Mouse (Mus musculus): ENCODE measurements at regions not wholly inside any gene's neighbourhood (a gene's known extent, or its start where the extent isn't known, plus 50 kb on each side); places are given as distances from the start of the nearest gene placed in this dataset.

DNA sequence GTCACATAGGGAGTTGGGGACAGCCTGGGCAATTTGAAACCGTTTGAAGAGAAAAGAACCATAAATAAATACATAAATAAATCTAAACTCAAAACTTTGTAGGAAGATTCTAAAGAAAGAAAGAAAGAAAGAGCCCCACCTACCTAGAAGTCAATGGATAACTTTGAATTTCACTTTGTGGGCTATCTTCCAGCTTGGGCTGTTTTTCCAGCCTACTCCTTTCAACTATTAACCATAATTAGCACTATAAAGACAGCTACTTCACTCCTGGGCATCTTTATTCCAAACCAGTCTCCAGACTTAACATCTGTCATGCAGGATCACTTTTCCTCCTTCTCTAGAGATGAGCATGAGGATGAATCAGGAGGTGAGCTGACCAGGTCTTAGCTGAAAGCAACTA, 77.6 kb upstream of the Plekhg1 start:
- Histone ChIP-seq H3K27ac (ENCODE audit: low read depth, low read length) (no peak overlapping the region), H3K27me3 (ENCODE audit: insufficient read depth, low read length) (no peaks in the 10 kb centered on the region), H3K9me3 (ENCODE audit: low read length) (no peaks in the 10 kb centered on the region), H3K4me1 (ENCODE audit: insufficient read depth, low read length) (no peaks in the 10 kb centered on the region), H3K36me3 (ENCODE audit: insufficient read depth, low read length) (no peaks in the 10 kb centered on the region), H3K4me3 (ENCODE audit: low read depth, low read length) (no peak overlapping the region), H3K9ac (replicated peaks; ENCODE audit: low read length, poor library complexity, severe bottlenecking) (no peak overlapping the region), H3K4me2 (ENCODE audit: low read depth, low read length, poor library complexity, severe bottlenecking) (no peak overlapping the region)
- WGBS = 68% methylated on average over 1 of the region's 1 CpGs
- DNase-seq (ENCODE audit: low spot score) = no peak
- ATAC-seq (ENCODE audit: low FRiP score) = no peak
- no peak for TF ChIP-seq CTCF (IDR thresholded peaks at IDR 0.05)

GRCm38 (mm10) chr10:3663296-3663695, 76.9 kb upstream of the Plekhg1 start:
- H3K4me2 ChIP-seq (ENCODE audit: low read depth, low read length, poor library complexity, severe bottlenecking) = no peak overlapping the region
- no peak for DNase-seq (ENCODE audit: low spot score)
- no peaks in the 10 kb centered on the region for H3K4me1 ChIP-seq (ENCODE audit: insufficient read depth, low read length)
- H3K9me3 ChIP-seq (ENCODE audit: low read length) = no peaks in the 10 kb centered on the region
- no peak for TF ChIP-seq CTCF (IDR thresholded peaks at IDR 0.05)
- no peaks in the 10 kb centered on the region for H3K27me3 ChIP-seq (ENCODE audit: insufficient read depth, low read length)
- H3K27ac ChIP-seq (ENCODE audit: low read depth, low read length) = no peak overlapping the region
- H3K9ac ChIP-seq (replicated peaks; ENCODE audit: low read length, poor library complexity, severe bottlenecking) = no peak overlapping the region
- no peak for ATAC-seq (ENCODE audit: low FRiP score)
- H3K4me3 ChIP-seq (ENCODE audit: low read depth, low read length) = no peak overlapping the region
- no peaks in the 10 kb centered on the region for H3K36me3 ChIP-seq (ENCODE audit: insufficient read depth, low read length)

DNA sequence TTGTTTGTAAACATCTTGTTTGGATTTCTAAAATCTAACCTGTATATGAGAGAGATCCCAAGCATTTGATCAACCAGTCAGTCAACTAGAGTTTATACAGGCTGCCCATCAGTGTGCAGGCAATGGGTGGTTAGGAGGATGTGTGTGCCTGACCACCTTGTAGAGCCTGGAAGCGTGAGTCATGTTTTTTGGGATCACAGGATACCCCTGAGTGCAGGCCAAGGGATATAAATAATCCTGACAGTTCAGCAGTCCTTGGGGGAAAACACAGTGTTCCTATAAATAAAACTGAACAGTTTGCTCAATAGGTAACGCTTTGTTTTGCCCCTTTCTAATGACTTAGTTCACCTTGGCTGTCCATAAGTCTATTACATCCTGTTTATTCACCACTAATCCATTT, 55.7 kb upstream of the Plekhg1 start:
- DNase-seq (ENCODE audit: low spot score) (no peak), ATAC-seq (ENCODE audit: low FRiP score) (no peak)
- Histone ChIP-seq H3K4me3 (ENCODE audit: low read depth, low read length) (no peak overlapping the region), H3K9ac (replicated peaks; ENCODE audit: low read length, poor library complexity, severe bottlenecking) (no peak overlapping the region), H3K27me3 (ENCODE audit: insufficient read depth, low read length) (no peaks in the 10 kb centered on the region), H3K36me3 (ENCODE audit: insufficient read depth, low read length) (no peaks in the 10 kb centered on the region), H3K4me2 (ENCODE audit: low read depth, low read length, poor library complexity, severe bottlenecking) (no peak overlapping the region), H3K4me1 (ENCODE audit: insufficient read depth, low read length) (no peaks in the 10 kb centered on the region), H3K9me3 (ENCODE audit: low read length) (no peaks in the 10 kb centered on the region), H3K27ac (ENCODE audit: low read depth, low read length) (no peak overlapping the region)
- TF ChIP-seq CTCF (IDR thresholded peaks at IDR 0.05) = no peak
- WGBS = 82% methylated on average over 2 of the region's 2 CpGs

All from midbrain, postnatal 0 days (tissue).